Mouse (Mus musculus) kidney, postnatal 10 days (tissue): ENCODE data around the gene Rbm48.
"Not testable (repeated sequence)": the region's sequence is repeated elsewhere in the genome, so short reads cannot be mapped to it uniquely, and the experiment has no call there.

Source experiments
- DNase-seq: peaks from one replicate; pipeline ENCODE4 v3.0.0; 2021; ENCODE audit warnings: mixed read lengths

The Rbm48 gene

GRCm38 (mm10) chr5:3596399-3596766 lies at the start of gene Rbm48:
Gene Rbm48, minus strand, starts transcription at chr5:3596585.
- DNase-seq, result peak; percentile 89

GRCm38 (mm10) chr5:3645326-3645725 lies 48.9 kb upstream of the Rbm48 start:
- DNase-seq, result no peak

GRCm38 (mm10) chr5:3644621-3645020 lies 48.2 kb upstream of the Rbm48 start:
- DNase-seq, result no peak

DNA sequence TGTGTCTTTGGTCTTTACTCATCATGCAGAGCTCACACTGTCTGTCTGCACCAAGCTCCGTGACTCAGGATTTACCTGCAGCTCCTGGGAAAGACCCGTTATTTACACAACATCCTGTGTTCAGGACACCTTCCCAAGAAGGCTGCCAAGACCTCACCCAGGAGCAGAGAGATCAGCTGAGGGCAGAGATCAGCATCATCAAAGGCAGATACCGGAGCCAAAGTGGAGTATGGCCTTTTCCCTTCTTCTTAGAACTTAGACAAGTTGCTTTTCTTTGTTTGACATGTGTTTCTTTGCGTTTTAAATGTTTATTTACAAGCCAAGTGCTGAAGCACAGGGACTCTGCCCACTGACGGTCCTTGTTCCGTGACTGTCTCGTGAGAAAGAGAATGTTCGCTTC lies 38.9 kb upstream of the Rbm48 start:
- DNase-seq, result no peak

DNA sequence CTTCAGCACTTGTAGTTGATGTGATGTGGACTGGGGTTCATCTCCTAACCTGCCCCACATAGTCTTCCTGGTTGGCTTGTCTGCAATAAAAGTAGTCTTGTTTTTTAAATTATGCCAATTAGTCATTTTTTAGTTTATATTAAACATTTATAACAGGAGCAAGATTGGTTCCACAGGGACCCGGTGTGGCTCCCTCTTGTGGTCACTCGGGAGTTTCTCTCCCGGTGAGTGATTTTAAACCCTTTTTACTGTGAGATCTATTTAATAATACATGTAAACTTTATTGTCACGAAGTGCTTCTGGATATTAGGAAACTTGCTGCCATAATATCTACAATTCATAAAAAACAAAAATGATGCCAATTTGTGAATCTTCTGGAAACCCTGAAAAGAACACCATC lies 37.6 kb upstream of the Rbm48 start:
- DNase-seq, result peak; percentile 15

GRCm38 (mm10) chr5:3633315-3633714 lies 36.9 kb upstream of the Rbm48 start:
- no peak for DNase-seq

- no peak for DNase-seq
Measured at GRCm38 (mm10) chr5:3632285-3632684, 35.9 kb upstream of the Rbm48 start.

GRCm38 (mm10) chr5:3631512-3632271 lies 35.3 kb upstream of the Rbm48 start:
- peak; percentile 25 for DNase-seq

DNA sequence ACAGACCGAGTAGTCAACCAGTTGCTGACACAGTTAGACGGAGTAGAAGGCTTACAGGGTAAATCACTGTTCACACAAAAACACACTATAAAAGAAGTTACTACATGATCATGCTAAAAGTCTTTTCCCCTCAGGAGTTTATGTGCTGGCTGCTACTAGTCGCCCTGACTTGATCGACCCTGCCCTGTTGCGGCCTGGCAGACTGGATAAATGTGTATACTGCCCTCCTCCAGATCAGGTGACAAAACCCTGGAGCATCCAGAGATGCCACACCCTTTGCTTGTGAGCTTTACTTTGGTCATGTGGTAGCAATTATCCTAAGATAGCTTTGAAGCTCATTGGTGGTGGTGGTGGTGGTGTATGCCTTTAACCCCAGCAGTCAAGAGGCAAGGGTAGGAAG lies 33.7 kb upstream of the Rbm48 start:
- DNase-seq, result no peak

- no peak for DNase-seq
Measured at GRCm38 (mm10) chr5:3620486-3620885, 24.1 kb upstream of the Rbm48 start.

- not testable (repeated sequence) for DNase-seq
Measured at GRCm38 (mm10) chr5:3611835-3612234, 15.4 kb upstream of the Rbm48 start.

DNA sequence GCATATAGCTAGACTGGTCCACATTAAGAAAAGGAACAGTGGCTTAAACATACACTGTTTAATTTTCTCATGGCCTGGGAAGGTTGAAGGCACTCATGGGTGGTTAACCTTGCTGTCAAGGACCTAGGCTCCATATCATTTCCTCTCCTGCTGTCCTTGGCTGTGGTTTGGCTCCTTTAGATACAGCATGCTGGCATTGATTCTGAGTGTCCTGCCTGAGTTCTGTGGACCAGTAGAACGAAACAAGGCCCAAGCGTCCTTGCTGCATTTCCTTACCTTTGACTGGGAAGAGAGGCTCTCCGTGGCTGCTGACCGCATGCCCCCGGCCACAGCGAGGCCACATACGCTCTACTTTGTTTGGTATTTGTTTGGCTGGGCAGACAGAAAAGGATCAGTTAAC lies 12.9 kb upstream of the Rbm48 start:
- no peak for DNase-seq

GRCm38 (mm10) chr5:3607114-3607513 lies 10.7 kb upstream of the Rbm48 start:
- no peak for DNase-seq

DNA sequence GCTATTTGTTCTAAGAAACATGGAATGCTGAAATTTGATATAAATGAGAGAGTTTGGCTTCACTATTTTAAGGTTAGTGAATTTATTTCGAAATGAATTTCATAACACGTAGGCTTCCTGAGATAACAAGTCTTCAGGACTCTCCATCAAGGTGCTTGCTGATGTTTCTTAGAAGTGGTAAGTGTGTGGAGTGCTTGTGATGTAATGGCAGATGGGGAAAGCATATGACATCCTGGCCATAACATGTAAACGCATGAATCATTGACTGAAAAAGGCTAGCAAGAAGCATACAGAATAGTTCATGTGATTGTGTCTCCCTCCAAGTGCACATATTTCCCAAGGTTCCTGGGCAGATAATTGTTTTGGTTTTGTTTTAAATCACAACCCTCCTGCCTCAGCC lies 4.4 kb upstream of the Rbm48 start:
- DNase-seq, result no peak

DNA sequence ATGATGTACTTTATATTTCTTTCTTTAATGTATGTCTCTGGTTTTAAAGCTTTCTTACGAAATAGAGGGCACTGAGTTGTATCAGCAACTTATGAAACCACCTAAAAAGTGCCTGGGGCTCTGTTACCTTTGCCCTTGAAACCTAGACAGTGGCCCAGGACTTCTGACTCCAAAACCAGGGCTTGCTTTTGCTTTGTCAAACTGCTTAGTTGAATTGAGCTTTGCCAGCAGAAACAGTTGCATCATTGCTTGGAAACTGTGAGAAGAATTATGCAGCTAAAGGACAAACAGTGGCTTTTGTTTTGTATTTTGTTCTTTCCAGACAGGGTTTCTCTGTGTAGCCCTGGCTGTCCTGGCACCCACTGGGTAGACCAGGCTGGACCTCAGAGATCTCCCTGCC lies 3.9 kb upstream of the Rbm48 start:
- no peak for DNase-seq

GRCm38 (mm10) chr5:3598766-3599165 lies 2.4 kb upstream of the Rbm48 start:
- DNase-seq, result no peak

DNA sequence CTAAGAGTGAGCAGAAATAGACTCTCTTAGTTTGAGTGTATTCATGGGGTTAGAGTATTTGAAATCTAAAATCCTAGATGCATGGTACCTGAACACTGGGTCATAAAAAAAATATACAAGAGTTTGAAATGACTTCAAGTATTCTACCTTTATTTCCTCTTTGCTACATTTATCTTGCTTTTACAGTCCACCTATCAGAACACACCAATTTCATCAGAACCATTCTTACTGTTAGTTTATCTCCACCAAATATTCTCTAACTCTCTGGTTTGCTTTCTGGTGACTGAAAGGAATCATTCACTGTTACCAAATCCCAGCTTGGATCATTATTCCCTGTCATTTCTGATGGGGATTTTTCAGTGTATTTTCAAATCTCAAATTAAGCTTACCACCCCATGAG lies 786 bp upstream of the Rbm48 start:
- no peak for DNase-seq

DNA sequence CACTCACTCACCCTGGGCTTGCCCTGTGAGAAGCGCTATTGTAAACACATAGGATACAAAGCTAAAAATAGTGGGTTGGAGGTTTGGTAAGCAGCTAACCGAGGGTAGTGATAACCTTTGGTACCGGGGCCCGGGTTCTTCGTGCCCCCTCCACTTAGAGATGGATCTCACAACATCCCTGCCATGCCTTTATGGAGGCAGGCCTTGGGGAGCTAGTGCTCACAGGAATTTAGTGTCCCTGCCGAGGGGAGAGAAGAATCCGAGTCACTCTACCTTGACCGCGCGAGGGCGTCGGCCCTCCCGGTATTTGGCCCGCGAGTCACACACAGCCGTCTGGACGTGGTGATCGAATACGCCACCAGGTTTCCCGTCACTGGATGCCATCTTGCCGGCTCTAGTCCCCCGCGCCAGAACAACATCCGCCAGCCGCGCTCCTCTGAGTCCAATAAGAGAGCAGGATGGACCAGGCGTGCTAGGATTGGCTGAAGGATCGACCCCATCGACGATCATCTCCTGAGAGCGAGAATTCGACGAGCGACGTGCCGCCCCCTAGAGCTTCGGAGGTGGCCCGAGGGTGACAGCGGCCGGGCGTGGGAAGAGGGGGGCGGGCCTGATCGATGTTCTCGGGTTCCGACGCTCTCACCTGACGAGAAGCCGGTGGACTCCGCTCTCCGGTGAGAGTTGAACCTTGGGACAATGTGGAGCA lies 539 bp downstream of the Rbm48 start, which contains the start of gene Pex1:
Pex1 (plus strand) TSS at position 374 of the 706 bp plus-strand sequence.
- peak; percentile 96 for DNase-seq

DNA sequence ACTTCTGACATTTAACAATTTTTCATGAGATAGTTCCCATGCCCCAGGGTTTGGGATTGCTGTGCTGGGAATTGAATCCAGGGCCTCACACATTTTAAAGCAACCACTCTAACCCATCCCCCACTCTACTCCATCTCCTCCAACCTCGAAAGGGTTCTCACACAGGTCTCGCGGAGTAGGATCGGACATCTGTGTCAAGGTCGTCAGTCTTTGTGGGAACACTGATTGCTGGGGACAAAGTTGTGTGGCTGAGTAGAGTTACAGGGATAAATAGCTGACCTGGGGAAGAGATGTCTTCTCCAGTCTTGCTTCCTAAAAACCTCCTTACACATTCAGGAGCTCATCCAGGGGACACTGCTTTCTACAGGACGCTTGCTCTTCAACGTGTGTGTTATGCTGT lies 17.3 kb downstream of the Rbm48 start:
- DNase-seq, result no peak

- DNase-seq, result no peak
Measured at GRCm38 (mm10) chr5:3577939-3578338, 18.4 kb downstream of the Rbm48 start.

DNA sequence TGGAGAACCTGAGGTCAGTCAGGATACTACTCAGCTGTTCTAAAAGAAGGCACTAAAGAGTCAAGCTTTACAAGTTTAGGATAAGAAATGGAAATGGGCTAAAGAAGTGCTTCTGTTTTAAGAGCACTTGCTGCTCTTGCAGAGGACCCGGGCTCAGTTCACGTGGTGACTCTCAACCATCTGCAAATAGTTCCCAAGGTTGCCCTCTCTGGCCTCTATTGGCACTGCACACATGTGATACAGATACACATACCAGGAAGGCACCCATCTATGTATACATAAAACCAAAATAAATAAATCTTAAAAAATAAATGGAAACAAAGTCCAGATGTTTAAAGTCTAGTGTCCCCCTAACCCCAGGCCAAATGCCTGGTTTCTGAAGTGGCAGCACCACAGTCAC lies 21.6 kb downstream of the Rbm48 start:
- DNase-seq, result no peak

DNA sequence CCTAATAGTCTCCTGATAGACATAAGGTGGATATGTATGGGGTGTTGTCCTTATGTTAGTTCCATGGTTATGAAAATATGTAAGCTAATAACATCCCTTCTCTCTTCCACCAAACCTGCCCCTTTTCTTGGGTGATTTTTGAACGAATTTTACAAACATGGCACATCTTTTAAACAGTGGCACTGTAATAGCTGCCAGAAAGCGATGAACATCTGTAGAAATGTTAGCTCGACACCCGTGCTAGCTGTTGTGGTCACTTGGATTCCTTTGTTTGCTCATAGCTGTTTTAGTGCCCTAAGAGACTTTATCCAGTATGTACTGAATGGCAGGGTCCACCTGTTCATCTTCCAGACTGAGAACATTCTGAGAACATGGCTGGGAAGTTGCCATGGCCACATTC lies 25.1 kb downstream of the Rbm48 start, which contains the start of gene 1700109H08Rik:
1700109H08Rik (plus strand) TSS at position 301 of the 400 bp plus-strand sequence.
- no peak for DNase-seq

- no peak for DNase-seq
Measured at GRCm38 (mm10) chr5:3554198-3554597, 42.2 kb downstream of the Rbm48 start.

DNA sequence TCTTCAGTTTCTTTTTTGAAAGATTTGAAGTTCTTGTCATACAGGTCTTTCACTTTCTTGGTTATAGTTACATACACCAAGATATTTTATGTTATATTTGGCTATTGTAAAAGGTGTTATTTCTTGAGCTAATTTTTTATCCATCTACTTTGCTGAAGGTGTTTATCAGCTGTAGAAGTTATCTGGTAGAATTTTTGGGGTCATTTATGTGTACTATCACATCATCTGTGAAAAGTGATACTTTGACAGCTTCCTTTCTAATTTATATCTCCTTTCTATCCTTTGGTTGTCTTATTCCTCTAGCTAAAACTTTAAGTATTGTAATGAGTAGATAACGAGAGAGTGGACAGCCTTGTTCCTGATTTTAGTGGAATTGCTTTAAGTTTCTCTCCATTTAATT lies 44.9 kb downstream of the Rbm48 start:
- DNase-seq, result no peak
